In the genomic region with DNA sequence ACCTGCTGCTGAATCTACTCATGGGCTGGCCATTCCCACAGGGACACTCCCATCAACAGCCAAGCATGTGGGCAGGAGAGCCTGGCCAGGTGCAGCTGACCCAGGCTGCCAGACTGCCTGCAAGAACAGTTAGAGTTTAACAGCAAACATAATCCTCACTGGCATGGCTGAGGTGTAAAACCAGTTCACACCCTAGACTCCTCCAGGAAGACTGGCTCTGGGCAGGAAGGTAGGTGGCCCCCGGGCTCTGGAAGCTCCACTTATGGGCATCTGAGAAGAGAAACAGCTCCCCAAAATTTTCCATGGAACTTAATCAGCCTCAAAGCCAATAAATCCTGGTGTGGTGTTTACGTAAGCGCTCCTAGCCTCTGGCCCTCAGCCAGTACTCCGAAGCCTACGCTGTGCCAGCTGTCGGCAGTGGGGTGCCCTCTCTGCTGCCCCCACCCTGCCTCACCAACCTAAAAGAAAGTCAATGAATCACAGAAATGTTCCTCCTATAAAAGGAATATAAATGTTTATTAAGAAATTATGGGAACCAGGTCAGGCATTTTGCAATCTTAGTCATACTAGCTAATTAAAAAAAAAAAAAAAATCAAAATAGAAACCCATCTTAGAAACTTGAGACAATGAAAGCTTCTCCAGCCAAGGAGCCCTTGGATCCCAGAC, we compare ENCODE assay signal across 9 mouse cellular contexts. TPM values are rescaled to one million over a fixed set of nuclear protein-coding genes. Genes with fewer than 3 reads are reported as not detected.
DNase-seq lines count a peak whose midpoint lies in the region; ATAC-seq and TF ChIP-seq lines count a peak whose summit lies in the region.
"Had no signal": no experiment of that assay in that cellular context is flagged by ENCODE, and none has a peak within 500 bp of the region (broad histone marks: within the 10 kb centered on the region; RNA-seq: fewer than 3 reads in every experiment).

No protein-coding gene starts in this region.

- no peak overlapping the region for H3K4me3 ChIP-seq in thymus, adult 2 months (ENCODE audit: control insufficient read depth, insufficient read depth, low read length)
- no peak overlapping the region for H3K4me3 ChIP-seq in embryonic facial prominence, embryonic 14.5 days (ENCODE audit: low read depth, low read length)

- H3K4me1 ChIP-seq in thymus, adult 2 months (replicated peaks; ENCODE audit: control insufficient read depth, insufficient read depth, low read length) = peaks cover 66% of the 10 kb centered on the region
- peaks cover 35% of the 10 kb centered on the region for H3K4me1 ChIP-seq in embryonic facial prominence, embryonic 14.5 days (ENCODE audit: control insufficient read depth, insufficient read depth, low read length)

- ATAC-seq in embryonic facial prominence, embryonic 14.5 days (ENCODE audit: low read depth) = peak; percentile 67

- no peak for DNase-seq in thymus, adult 2 months
- no peak for DNase-seq in thymus, postnatal 25 days
- peak; percentile 83 for DNase-seq in embryonic facial prominence, embryonic 14.5 days (ENCODE audit: low spot score)
- DNase-seq in heart, postnatal 14 days = peak; percentile 78 to 80
- DNase-seq in layer of hippocampus, adult 8-10 months (ENCODE audit: low spot score in 2 of 2) = peak; percentile 84 to 92
- DNase-seq in lung, postnatal 25 days (ENCODE audit: low spot score) = peak; percentile 90
- peak; percentile 81 for DNase-seq in telencephalon, adult 2 months (ENCODE audit: low read depth, low spot score)
- DNase-seq in MN1 (ENCODE audit: low spot score) = no peak

- H3K4me2 ChIP-seq in embryonic facial prominence, embryonic 14.5 days (ENCODE audit: low read depth, low read length) = no peak overlapping the region; the same call in 1 of the 2 replicates

- no peak overlapping the region for H3K9ac ChIP-seq in embryonic facial prominence, embryonic 14.5 days (ENCODE audit: low read depth, low read length)

- no peaks in the 10 kb centered on the region for H3K27me3 ChIP-seq in thymus, adult 2 months (ENCODE audit: control insufficient read depth, insufficient read depth, low read length)
- H3K27me3 ChIP-seq in embryonic facial prominence, embryonic 14.5 days (replicated peaks; ENCODE audit: control insufficient read depth, insufficient read depth, low read length) = no peaks in the 10 kb centered on the region

- TF ChIP-seq POLR2A in thymus, adult 2 months (IDR thresholded peaks at IDR 0.05; ENCODE audit: control insufficient read depth, extremely low read depth, insufficient read depth, low read length, poor library complexity) = no peak

- H3K9me3 ChIP-seq in embryonic facial prominence, embryonic 14.5 days (ENCODE audit: control insufficient read depth, low read length) = no peaks in the 10 kb centered on the region

- peak overlapping the region; percentile 3; the same call in 1 of the 2 replicates for H3K27ac ChIP-seq in thymus, adult 2 months (ENCODE audit: control insufficient read depth, insufficient read depth, low read length)
- H3K27ac ChIP-seq in embryonic facial prominence, embryonic 14.5 days (replicated peaks; ENCODE audit: low read depth, low read length) = peak overlapping the region; percentile 65

- intact Hi-C loops in heart, postnatal 14 days (cut with DNase I) = no loop called here

- WGBS in thymus, adult 2 months = 67% methylated on average over 6 of the region's 6 CpGs
- 38% methylated on average over 6 of the region's 6 CpGs for WGBS in embryonic facial prominence, embryonic 14.5 days

- H3K36me3 ChIP-seq in thymus, adult 2 months (ENCODE audit: control insufficient read depth, insufficient read depth, low read length) = 0 out of 2 replicates have a peak, but pooled peaks cover 5% of the 10 kb centered on the region
- no peaks in the 10 kb centered on the region for H3K36me3 ChIP-seq in embryonic facial prominence, embryonic 14.5 days (ENCODE audit: control insufficient read depth, insufficient read depth, low read length)

- TF ChIP-seq CTCF in thymus, adult 2 months (IDR thresholded peaks at IDR 0.05; ENCODE audit: borderline replicate concordance, control insufficient read depth, extremely low read depth, insufficient read depth, low read length, poor library complexity) = no peak

RNA-seq across cellular contexts. Expression of gene E030018B13Rik, which starts 8.2 kb away (rescaled TPM):
- polyA plus RNA-seq in thymus, adult 2 months (2012; rRNA removed) = not detected in 2 replicates
- polyA plus RNA-seq in embryonic facial prominence, embryonic 14.5 days (2014; fragmentation: Nextera tagmentation; extraction: Ambion mirVana) = not detected in 2 replicates
- not detected for total RNA-seq in heart, postnatal 14 days (2021)
- total RNA-seq in layer of hippocampus, adult 8-10 months (2022) = not detected
- polyA plus RNA-seq: neural tube, embryonic 11.5 days had no signal

RNA-seq across cellular contexts. Expression of gene Klf13, which starts 13.8 kb away (rescaled TPM):
- 172 and 234 TPM in 2 replicates for polyA plus RNA-seq in thymus, adult 2 months (2012; rRNA removed)
- polyA plus RNA-seq in embryonic facial prominence, embryonic 14.5 days (2014; fragmentation: Nextera tagmentation; extraction: Ambion mirVana) = 27.6 and 30.1 TPM in 2 replicates
- 10 to 100 TPM; 93.5 to 97.3 TPM for total RNA-seq in heart, postnatal 14 days (2021)
- 100 to 1,000 TPM; 169 to 188 (median 176) TPM for total RNA-seq in layer of hippocampus, adult 8-10 months (2022)

Comparison
In these comparisons a context has a peak if more than half of its experiments do, and no peak if none do; other contexts are left out.
1. DNase-seq: peak in embryonic facial prominence, embryonic 14.5 days (single experiment), heart, postnatal 14 days (2 of 2), layer of hippocampus, adult 8-10 months (2 of 2), lung, postnatal 25 days (single experiment) and telencephalon, adult 2 months (single experiment); none in thymus, adult 2 months (single experiment), thymus, postnatal 25 days (single experiment) and MN1 (single experiment).